9 mouse cellular contexts compared by ENCODE assay signal in genomic region chr1:172024140-172024895, GRCm38 (mm10). TPM values are rescaled to one million over a fixed set of nuclear protein-coding genes. Genes with fewer than 3 reads are reported as not detected.
DNase-seq lines count a peak whose midpoint lies in the region; ATAC-seq and TF ChIP-seq lines count a peak whose summit lies in the region.
"Had no signal": no experiment of that assay in that cellular context is flagged by ENCODE, and none has a peak within 500 bp of the region (broad histone marks: within the 10 kb centered on the region; RNA-seq: fewer than 3 reads in every experiment).

No protein-coding gene starts in this region.

- H3K9ac ChIP-seq in kidney, postnatal 0 days (ENCODE audit: low read depth, low read length): no peak overlapping the region
- H3K9ac ChIP-seq in limb, embryonic 11.5 days (ENCODE audit: low read length): no peak overlapping the region; the same call in 1 of the 2 replicates

- no peak overlapping the region for H3K4me3 ChIP-seq in kidney, postnatal 0 days (replicated peaks; ENCODE audit: low read depth, low read length)
- no peak overlapping the region for H3K4me3 ChIP-seq in kidney, adult 2 months (ENCODE audit: insufficient read depth, low read depth, low read length)
- peak overlapping the region; percentile 94 for H3K4me3 ChIP-seq in forebrain, embryonic 10.5 days
- no peak overlapping the region for H3K4me3 ChIP-seq in limb, embryonic 11.5 days (ENCODE audit: low read depth, low read length)

- no peak for ATAC-seq in kidney, postnatal 0 days (replicated peaks; ENCODE audit: low FRiP score, low read depth)
- no peak for ATAC-seq in limb, embryonic 11.5 days (ENCODE audit: insufficient number of reproducible peaks, low FRiP score, low TSS enrichment, low read depth)

- 60% methylated on average over 9 of the region's 9 CpGs for WGBS in kidney, postnatal 0 days
- 77% methylated on average over 9 of the region's 9 CpGs for WGBS in kidney, adult 2 months
- 20% methylated on average over 9 of the region's 9 CpGs for WGBS in forebrain, embryonic 10.5 days
- 46% methylated on average over 9 of the region's 9 CpGs for WGBS in limb, embryonic 11.5 days

- H3K27me3 ChIP-seq in kidney, postnatal 0 days (ENCODE audit: insufficient read depth, low read length): no peaks in the 10 kb centered on the region
- no peaks in the 10 kb centered on the region for H3K27me3 ChIP-seq in kidney, adult 2 months (replicated peaks; ENCODE audit: control insufficient read depth, insufficient read depth, low read length)
- H3K27me3 ChIP-seq in forebrain, embryonic 10.5 days (ENCODE audit: poor library complexity, severe bottlenecking): no peaks in the 10 kb centered on the region
- H3K27me3 ChIP-seq in limb, embryonic 11.5 days (ENCODE audit: control insufficient read depth, insufficient read depth, low read length): no peaks in the 10 kb centered on the region

- no peaks in the 10 kb centered on the region for H3K36me3 ChIP-seq in kidney, postnatal 0 days (ENCODE audit: insufficient read depth, low read length)
- no peaks in the 10 kb centered on the region for H3K36me3 ChIP-seq in kidney, adult 2 months (ENCODE audit: control insufficient read depth, insufficient read depth, low read length)
- H3K36me3 ChIP-seq in forebrain, embryonic 10.5 days (replicated peaks): peaks cover 41% of the 10 kb centered on the region
- H3K36me3 ChIP-seq in limb, embryonic 11.5 days (ENCODE audit: control insufficient read depth, insufficient read depth, low read length): no peaks in the 10 kb centered on the region

- intact Hi-C loops in left cerebral cortex, postnatal 14 days (cut with DNase I): no loop called here

- H3K4me1 ChIP-seq in kidney, postnatal 0 days (replicated peaks; ENCODE audit: insufficient read depth, low read length): peaks cover 19% of the 10 kb centered on the region
- peaks cover 2% of the 10 kb centered on the region; the same call in 1 of the 2 replicates for H3K4me1 ChIP-seq in kidney, adult 2 months (ENCODE audit: control insufficient read depth, insufficient read depth, low read length)
- H3K4me1 ChIP-seq in forebrain, embryonic 10.5 days: peaks cover 92% of the 10 kb centered on the region
- peaks cover 24% of the 10 kb centered on the region for H3K4me1 ChIP-seq in limb, embryonic 11.5 days (ENCODE audit: control insufficient read depth, insufficient read depth, low read length)

- peak overlapping the region; percentile 65 for H3K4me2 ChIP-seq in kidney, postnatal 0 days (ENCODE audit: low read length)
- peak overlapping the region; percentile 75 for H3K4me2 ChIP-seq in limb, embryonic 11.5 days (ENCODE audit: low read depth, severe bottlenecking)

- no peak for TF ChIP-seq POLR2A in kidney, adult 2 months (IDR thresholded peaks at IDR 0.05; ENCODE audit: low read depth, low read length)

- H3K9me3 ChIP-seq in kidney, postnatal 0 days (replicated peaks; ENCODE audit: low read length): no peaks in the 10 kb centered on the region
- no peaks in the 10 kb centered on the region for H3K9me3 ChIP-seq in forebrain, embryonic 10.5 days
- no peaks in the 10 kb centered on the region for H3K9me3 ChIP-seq in limb, embryonic 11.5 days (ENCODE audit: control insufficient read depth, low read length)

- DNase-seq in kidney, postnatal 0 days (ENCODE audit: low spot score): no peak
- DNase-seq in kidney, adult 2 months: no peak
- DNase-seq in forebrain, embryonic 10.5 days (ENCODE audit: extremely low spot score, low spot score): no peak
- DNase-seq in limb, embryonic 11.5 days (ENCODE audit: low spot score): no peak
- DNase-seq in retina, embryonic 14.5 days (ENCODE audit: low spot score): peak; percentile 49
- no peak for DNase-seq in left cerebral cortex, postnatal 14 days (ENCODE audit: low spot score in 2 of 2)
- DNase-seq in heart, adult 18-20 months: no peak
- DNase-seq in thymus, postnatal 4 days: no peak

- H3K27ac ChIP-seq in kidney, postnatal 0 days: 0 out of 2 replicates have a peak overlapping the region, but pooled peaks have one; percentile 19
- H3K27ac ChIP-seq in kidney, adult 2 months (ENCODE audit: insufficient read depth, low read depth, low read length): no peak overlapping the region
- H3K27ac ChIP-seq in forebrain, embryonic 10.5 days: peak overlapping the region; percentile 100
- H3K27ac ChIP-seq in limb, embryonic 11.5 days (replicated peaks; ENCODE audit: low read depth, low read length): no peak overlapping the region

- no peak for TF ChIP-seq CTCF in kidney, postnatal 0 days (IDR thresholded peaks at IDR 0.05; ENCODE audit: low read depth)
- no peak for TF ChIP-seq CTCF in kidney, adult 2 months (conservative IDR thresholded peaks at IDR 0.05; ENCODE audit: insufficient read depth, insufficient read length, low read depth, low read length)

RNA-seq across cellular contexts. Expression of gene Vangl2, which starts 3.9 kb away (rescaled TPM):
- polyA plus RNA-seq in kidney, postnatal 0 days (2015; fragmentation: Nextera tagmentation; extraction: Ambion mirVana): 13.6 and 13.8 TPM in 2 replicates
- 2.9 and 3.3 TPM in 2 replicates for polyA plus RNA-seq in kidney, adult 2 months (2012; rRNA removed)
- polyA plus RNA-seq in forebrain, embryonic 10.5 days (2016; fragmentation: Nextera tagmentation; extraction: Ambion mirVana): 40.6 and 41.7 TPM in 2 replicates
- polyA plus RNA-seq in limb, embryonic 11.5 days (2014; fragmentation: Nextera tagmentation; extraction: Ambion mirVana): 23.3 and 26.3 TPM in 2 replicates
- total RNA-seq in left cerebral cortex, postnatal 14 days (2021): 10 to 100 TPM; 17.4 to 21.5 TPM
- under 1 TPM; 0.77 to 0.95 TPM for total RNA-seq in heart, adult 18-20 months (2021)

RNA-seq across cellular contexts. Expression of gene Nhlh1, which starts 33.1 kb away (rescaled TPM):
- polyA plus RNA-seq in kidney, postnatal 0 days (2015; fragmentation: Nextera tagmentation; extraction: Ambion mirVana): not detected in 2 replicates
- not detected in 2 replicates for polyA plus RNA-seq in kidney, adult 2 months (2012; rRNA removed)
- polyA plus RNA-seq in forebrain, embryonic 10.5 days (2016; fragmentation: Nextera tagmentation; extraction: Ambion mirVana): 1.6 and 2.7 TPM in 2 replicates
- polyA plus RNA-seq in limb, embryonic 11.5 days (2014; fragmentation: Nextera tagmentation; extraction: Ambion mirVana): not detected in 2 replicates
- under 1 TPM; 0.30 to 0.37 TPM for total RNA-seq in left cerebral cortex, postnatal 14 days (2021)
- not detected for total RNA-seq in heart, adult 18-20 months (2021)
- total RNA-seq: gastrocnemius, adult 8-10 months had no signal

RNA-seq across cellular contexts. Expression of gene Copa, which starts 58.0 kb away (rescaled TPM):
- 143 and 163 TPM in 2 replicates for polyA plus RNA-seq in kidney, postnatal 0 days (2015; fragmentation: Nextera tagmentation; extraction: Ambion mirVana)
- polyA plus RNA-seq in kidney, adult 2 months (2012; rRNA removed): 60.4 and 74.9 TPM in 2 replicates
- 176 TPM in 2 replicates for polyA plus RNA-seq in forebrain, embryonic 10.5 days (2016; fragmentation: Nextera tagmentation; extraction: Ambion mirVana)
- polyA plus RNA-seq in limb, embryonic 11.5 days (2014; fragmentation: Nextera tagmentation; extraction: Ambion mirVana): 173 and 197 TPM in 2 replicates
- 100 to 1,000 TPM; 155 to 162 TPM for total RNA-seq in left cerebral cortex, postnatal 14 days (2021)
- total RNA-seq in heart, adult 18-20 months (2021): 100 to 1,000 TPM; 106 to 108 TPM

RNA-seq across cellular contexts. Expression of gene Ncstn, which starts 58.3 kb away (rescaled TPM):
- 129 and 135 TPM in 2 replicates for polyA plus RNA-seq in kidney, postnatal 0 days (2015; fragmentation: Nextera tagmentation; extraction: Ambion mirVana)
- polyA plus RNA-seq in kidney, adult 2 months (2012; rRNA removed): 94.0 and 98.3 TPM in 2 replicates
- polyA plus RNA-seq in forebrain, embryonic 10.5 days (2016; fragmentation: Nextera tagmentation; extraction: Ambion mirVana): 91.6 and 95.3 TPM in 2 replicates
- 86.8 and 89.2 TPM in 2 replicates for polyA plus RNA-seq in limb, embryonic 11.5 days (2014; fragmentation: Nextera tagmentation; extraction: Ambion mirVana)
- total RNA-seq in left cerebral cortex, postnatal 14 days (2021): 10 to 100 TPM; 74.5 to 77.9 TPM
- total RNA-seq in heart, adult 18-20 months (2021): 10 to 100 TPM; 39.5 to 43.8 TPM

Comparison
In these comparisons a context has a peak if more than half of its experiments do, and no peak if none do; other contexts are left out.
1. H3K27ac ChIP-seq: peak in kidney, postnatal 0 days (single experiment) and forebrain, embryonic 10.5 days (single experiment); none in kidney, adult 2 months (single experiment) and limb, embryonic 11.5 days (single experiment).